Mouse (Mus musculus) myocyte (in vitro differentiated cells): ENCODE results near the gene Nek11. TPM values are rescaled to one million over a fixed set of nuclear protein-coding genes. Genes with fewer than 3 reads are reported as not detected.
"Not testable (repeated sequence)": the region's sequence is repeated elsewhere in the genome, so short reads cannot be mapped to it uniquely, and the experiment has no call there.

Experiments used
- H3K27me3 ChIP-seq: one replicate; pipeline ENCODE4 v1.6.1; 2011; ENCODE audit not compliant: control insufficient read depth, insufficient read depth, insufficient read length
- H3K36me3 ChIP-seq: one replicate; pipeline ENCODE4 v1.6.1; 2011; ENCODE audit not compliant: control insufficient read depth, insufficient read depth
- H3K4me2 ChIP-seq: one replicate; pipeline ENCODE4 v1.6.1; 2011; ENCODE audit warnings: low read depth, control low read depth
- H3K4me3 ChIP-seq: one replicate; pipeline ENCODE4 v1.5.1; 2011; ENCODE audit warnings: mild to moderate bottlenecking, control low read depth, moderate library complexity
- H3K79me2 ChIP-seq: one replicate; pipeline ENCODE4 v1.6.1; 2011; ENCODE audit not compliant: control insufficient read depth, insufficient read depth
- H3ac ChIP-seq: one replicate; pipeline ENCODE4 v1.6.1; 2011; ENCODE audit not compliant: control insufficient read depth, insufficient read length
- CEBPB ChIP-seq: IDR thresholded peaks from 2 replicates; pipeline ENCODE4 v1.6.1; 2011; ENCODE audit warnings: mild to moderate bottlenecking, moderate library complexity; ENCODE audit not compliant: poor library complexity, insufficient read depth, severe bottlenecking
- E2F4 ChIP-seq: IDR thresholded peaks from one replicate; pipeline ENCODE4 v1.6.1; 2011; ENCODE audit warnings: mild to moderate bottlenecking, control low read depth, moderate library complexity; ENCODE audit not compliant: insufficient read depth
- MAX ChIP-seq: IDR thresholded peaks from one replicate; pipeline ENCODE4 v1.6.1; 2011; ENCODE audit warnings: low read depth, mild to moderate bottlenecking, control low read depth
- MYOD1 ChIP-seq, 3 experiments: IDR thresholded peaks; one replicate each; pipeline ENCODE4 v1.6.1; 2011; ENCODE audit warnings: control low read depth in 2 of 3, low read depth in 2 of 3, mild to moderate bottlenecking in 2 of 3, moderate library complexity in 1 of 3; ENCODE audit not compliant: insufficient read length in 2 of 3, control insufficient read depth in 1 of 3
- MYOG ChIP-seq, 3 experiments: IDR thresholded peaks; one replicate each; pipeline ENCODE4 v1.6.1; 2011; ENCODE audit warnings: control low read depth in 2 of 3, low read depth in 2 of 3, mild to moderate bottlenecking in 2 of 3; ENCODE audit not compliant: insufficient read length in 2 of 3, control insufficient read depth in 1 of 3, insufficient read depth in 1 of 3
- POLR2A ChIP-seq: IDR thresholded peaks from one replicate; pipeline ENCODE4 v1.6.1; 2011; ENCODE audit warnings: low read depth, mild to moderate bottlenecking, control low read depth, moderate library complexity; ENCODE audit not compliant: insufficient read length
- POLR2AphosphoS2 ChIP-seq: IDR thresholded peaks from one replicate; pipeline ENCODE4 v1.6.1; 2011; ENCODE audit warnings: low read depth, control low read depth; ENCODE audit not compliant: insufficient read length
- REST ChIP-seq: IDR thresholded peaks from one replicate; pipeline ENCODE4 v1.6.1; 2011; ENCODE audit warnings: mild to moderate bottlenecking, control low read depth, moderate library complexity; ENCODE audit not compliant: insufficient read depth, insufficient read length
- SRF ChIP-seq: IDR thresholded peaks from one replicate; pipeline ENCODE4 v1.6.1; 2011; ENCODE audit warnings: low read depth; ENCODE audit not compliant: control insufficient read depth, insufficient read length
- TCF12 ChIP-seq: IDR thresholded peaks from one replicate; pipeline ENCODE4 v1.6.1; 2011; ENCODE audit warnings: mild to moderate bottlenecking, control low read depth; ENCODE audit not compliant: poor library complexity, insufficient read depth, severe bottlenecking
- TCF3 ChIP-seq: IDR thresholded peaks from one replicate; pipeline ENCODE4 v1.6.1; 2011; ENCODE audit warnings: low read depth, control low read depth; ENCODE audit not compliant: insufficient read length
- USF1 ChIP-seq: IDR thresholded peaks from one replicate; pipeline ENCODE4 v1.6.1; 2011; ENCODE audit warnings: low read depth, mild to moderate bottlenecking, control low read depth, moderate library complexity
- polyA plus RNA-seq: library from polyadenylated mRNA; unstranded; fragments of >200 nt; fragmentation: generic; extraction: Trizol; gene quantifications from one replicate; pipeline ENCODE4 v1.2.1, GENCODE M21; 2012; ENCODE audit warnings: missing spikeins

Gene Nek11
- polyA plus RNA-seq, 1 experiment: 0.05 TPM

GRCm38 (mm10) chr9:105134536-105134935 lies 260.8 kb downstream of the Nek11 start:
- Histone ChIP-seq H3ac (no peak overlapping the region), H3K79me2 (no peaks in the 10 kb centered on the region), H3K4me3 (no peak overlapping the region), H3K4me2 (no peak overlapping the region), H3K27me3 (no peaks in the 10 kb centered on the region), H3K36me3 (no peaks in the 10 kb centered on the region)
- no peak for TF ChIP-seq CEBPB
- no peak for TF ChIP-seq USF1
- TF ChIP-seq REST: no peak
- TF ChIP-seq POLR2AphosphoS2: no peak
- no peak for TF ChIP-seq SRF
- TF ChIP-seq MAX: no peak
- TF ChIP-seq POLR2A: no peak
- TF ChIP-seq MYOD1 (IDR thresholded peaks at IDR 0.05; ENCODE audit: control insufficient read depth in 1 of 3, insufficient read length in 2 of 3, low read depth in 2 of 3): no peak
- no peak for TF ChIP-seq TCF12
- TF ChIP-seq TCF3: no peak
- no peak for TF ChIP-seq E2F4
- TF ChIP-seq MYOG (IDR thresholded peaks at IDR 0.05; ENCODE audit: control insufficient read depth in 1 of 3, insufficient read depth in 1 of 3, insufficient read length in 2 of 3, low read depth in 2 of 3): no peak

DNA sequence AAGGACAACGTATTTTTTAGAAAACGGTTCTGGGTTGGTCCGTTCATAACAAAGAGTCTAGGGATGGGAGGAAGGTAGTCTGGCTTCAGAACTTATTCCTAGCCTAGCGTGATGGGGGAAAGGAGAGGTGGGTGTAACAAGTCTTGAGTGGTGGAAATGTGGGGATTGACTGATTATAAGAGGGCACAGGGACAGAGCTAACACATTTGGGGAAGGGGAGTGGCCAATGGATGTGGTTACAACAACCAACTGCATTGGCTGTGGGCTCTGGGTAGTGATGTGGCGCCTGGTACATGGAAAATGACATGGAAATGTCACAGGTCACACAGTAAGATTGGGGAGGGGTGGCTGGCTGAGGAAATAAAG lies 263.3 kb downstream of the Nek11 start:
- Histone ChIP-seq H3K27me3 (no peaks in the 10 kb centered on the region), H3K4me3 (peak overlapping the region; percentile 20)

GRCm38 (mm10) chr9:105131253-105132001 lies 263.9 kb downstream of the Nek11 start, which contains the start of gene Nudt16:
Nudt16 (minus strand) TSS chr9:105131824.
- H3ac ChIP-seq: peak within 1 kb of the TSS; percentile 59
- no peaks in the 10 kb centered on the region for H3K79me2 ChIP-seq
- TF ChIP-seq POLR2AphosphoS2: peak; percentile 42
- peak; percentile 75 for TF ChIP-seq POLR2A
- peak in 2 of 3 experiments; percentile 23 to 65 for TF ChIP-seq MYOG (IDR thresholded peaks at IDR 0.05; ENCODE audit: control insufficient read depth in 1 of 3, insufficient read depth in 1 of 3, insufficient read length in 2 of 3, low read depth in 2 of 3)
- TF ChIP-seq CEBPB: no peak
- TF ChIP-seq REST: no peak
- peak in 2 of 3 experiments; percentile 47 to 57 for TF ChIP-seq MYOD1 (IDR thresholded peaks at IDR 0.05; ENCODE audit: control insufficient read depth in 1 of 3, insufficient read length in 2 of 3, low read depth in 2 of 3)
- no peak for TF ChIP-seq USF1
- no peak for TF ChIP-seq SRF
- H3K36me3 ChIP-seq: no peaks in the 10 kb centered on the region
- H3K27me3 ChIP-seq: no peaks in the 10 kb centered on the region
- H3K4me2 ChIP-seq: peak within 1 kb of the TSS; percentile 71
- peak within 1 kb of the TSS; percentile 20 for H3K4me3 ChIP-seq

More for the DNA sequence above, 263.3 kb downstream of the Nek11 start:
- no peaks in the 10 kb centered on the region for H3K79me2 ChIP-seq
- H3K36me3 ChIP-seq: no peaks in the 10 kb centered on the region
- no peak for TF ChIP-seq TCF12
- TF ChIP-seq SRF: no peak
- no peak for TF ChIP-seq TCF3
- no peak for TF ChIP-seq REST
- TF ChIP-seq MYOG (IDR thresholded peaks at IDR 0.05; ENCODE audit: control insufficient read depth in 1 of 3, insufficient read depth in 1 of 3, insufficient read length in 2 of 3, low read depth in 2 of 3): no peak
- TF ChIP-seq POLR2A: no peak
- TF ChIP-seq POLR2AphosphoS2: no peak
- TF ChIP-seq USF1: no peak
- no peak for TF ChIP-seq MYOD1 (IDR thresholded peaks at IDR 0.05; ENCODE audit: control insufficient read depth in 1 of 3, insufficient read length in 2 of 3, low read depth in 2 of 3)
- TF ChIP-seq MAX: no peak
- no peak for TF ChIP-seq E2F4
- TF ChIP-seq CEBPB: no peak
- peak overlapping the region; percentile 59 for H3ac ChIP-seq
- H3K4me2 ChIP-seq: peak overlapping the region; percentile 71

- no peak overlapping the region for H3K4me3 ChIP-seq
- H3ac ChIP-seq: no peak overlapping the region
- H3K4me2 ChIP-seq: no peak overlapping the region
- H3K36me3 ChIP-seq: no peaks in the 10 kb centered on the region
- H3K27me3 ChIP-seq: no peaks in the 10 kb centered on the region
- TF ChIP-seq MAX: no peak
- no peak for TF ChIP-seq E2F4
- TF ChIP-seq REST: no peak
- no peak for TF ChIP-seq TCF3
- no peak for TF ChIP-seq CEBPB
- no peak for TF ChIP-seq USF1
- TF ChIP-seq MYOD1 (IDR thresholded peaks at IDR 0.05; ENCODE audit: control insufficient read depth in 1 of 3, insufficient read length in 2 of 3, low read depth in 2 of 3): no peak
- no peaks in the 10 kb centered on the region for H3K79me2 ChIP-seq
Observed at GRCm38 (mm10) chr9:105130331-105130730, 265.0 kb downstream of the Nek11 start.

DNA sequence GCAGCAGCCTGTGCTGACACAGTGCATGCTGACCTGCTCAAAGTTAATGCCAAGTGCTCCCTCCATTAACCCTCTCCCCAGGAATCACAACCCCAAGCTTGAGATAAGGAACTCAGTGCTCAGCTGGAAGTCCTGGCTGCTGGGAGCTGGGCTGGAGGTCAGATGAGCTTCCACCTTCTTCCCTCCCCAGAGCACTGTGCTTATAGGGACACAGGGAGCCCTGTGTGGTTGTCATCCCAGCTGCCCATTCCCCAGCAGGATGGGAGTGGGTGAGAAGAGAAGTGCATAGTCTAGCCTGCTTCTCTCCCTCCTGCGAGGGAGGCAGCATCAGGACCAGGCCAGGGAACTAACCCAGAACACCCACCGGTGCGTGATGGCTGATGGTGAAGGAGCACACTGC lies 270.1 kb downstream of the Nek11 start:
- not testable (repeated sequence) for H3K4me2 ChIP-seq, H3K4me3 ChIP-seq, H3ac ChIP-seq, H3K27me3 ChIP-seq, H3K79me2 ChIP-seq, H3K36me3 ChIP-seq

Other genes starting within 250 kb of the Nek11 start
- 2.7 TPM for gene Aste1, start 132 bp downstream of the Nek11 start, polyA plus RNA-seq
- 20.5 TPM for gene Atp2c1, start 131.8 kb upstream of the Nek11 start, polyA plus RNA-seq
- 10.9 TPM for gene Pik3r4, start 247.5 kb upstream of the Nek11 start, polyA plus RNA-seq